Mouse (Mus musculus) ES-E14 (cell line): Measurements from ENCODE around the gene Galnt17.

Experiments used
- CHD2 ChIP-seq: IDR thresholded peaks from 2 replicates; pipeline ENCODE4 v1.6.1; 2014; ENCODE audit warnings: mild to moderate bottlenecking, low read depth, low read length, inconsistent platforms
- HCFC1 ChIP-seq: IDR thresholded peaks from 2 replicates; pipeline ENCODE4 v1.6.1; 2012; ENCODE audit warnings: low read length, inconsistent platforms, borderline replicate concordance; ENCODE audit not compliant: insufficient read depth
- ZC3H11A ChIP-seq: IDR thresholded peaks from 2 replicates; pipeline ENCODE4 v1.6.1; 2012; ENCODE audit warnings: low read depth, mild to moderate bottlenecking, inconsistent platforms, low read length, borderline replicate concordance
- ZNF384 ChIP-seq: IDR thresholded peaks from 2 replicates; pipeline ENCODE4 v1.6.1; 2012; ENCODE audit warnings: low read depth, low read length, inconsistent platforms

GRCm38 (mm10) chr5:131180756-131181155 is 127.5 kb downstream of the Galnt17 start:
- no peak for TF ChIP-seq HCFC1
- no peak for TF ChIP-seq ZC3H11A
- no peak for TF ChIP-seq CHD2
- no peak for TF ChIP-seq ZNF384
